Mouse (Mus musculus) neural tube, embryonic 14.5 days (tissue): ENCODE results near the gene 4933405L10Rik. TPM values are rescaled to one million over a fixed set of nuclear protein-coding genes. Genes with fewer than 3 reads are reported as not detected.
A peak's percentile ranks its signal among the peaks of the same experiment; 100 is the strongest.

Experiments
- ATAC-seq: fragments of 200-750 bp; cut with Nextera tagmentation; 2 replicates; pipeline ENCODE4 v1.8.0; 2017; ENCODE audit warnings: low read depth, mild to moderate bottlenecking, moderate TSS enrichment, moderate library complexity
- H3K27ac ChIP-seq: fragments of 300-500 bp; sonication (generic); 2 replicates; pipeline ENCODE4 v1.5.1; 2014; ENCODE audit warnings: low read depth, mild to moderate bottlenecking, control low read depth, low read length, moderate library complexity, mixed read lengths
- H3K27me3 ChIP-seq: fragments of 300-500 bp; sonication (generic); 2 replicates; pipeline ENCODE4 v1.6.1; 2014; ENCODE audit warnings: low read length; ENCODE audit not compliant: control insufficient read depth, insufficient read depth
- H3K36me3 ChIP-seq: fragments of 300-500 bp; sonication (generic); 2 replicates; pipeline ENCODE4 v1.6.1; 2014; ENCODE audit warnings: low read length, mixed read lengths; ENCODE audit not compliant: control insufficient read depth, insufficient read depth
- H3K4me1 ChIP-seq: fragments of 300-500 bp; sonication (generic); 2 replicates; pipeline ENCODE4 v1.6.1; 2014; ENCODE audit warnings: low read length; ENCODE audit not compliant: control insufficient read depth, insufficient read depth
- H3K4me2 ChIP-seq: fragments of 300-500 bp; sonication (generic); 2 replicates; pipeline ENCODE4 v1.6.1; 2014; ENCODE audit warnings: mild to moderate bottlenecking, low read depth, low read length, control low read depth
- H3K4me3 ChIP-seq: fragments of 300-500 bp; sonication (generic); 2 replicates; pipeline ENCODE4 v1.5.1; 2014; ENCODE audit warnings: low read depth, low read length, control low read depth, mixed read lengths
- H3K9ac ChIP-seq: fragments of 300-500 bp; sonication (generic); replicated peaks from 2 replicates; pipeline ENCODE4 v1.6.1; 2014; ENCODE audit warnings: low read depth, mild to moderate bottlenecking, control low read depth, low read length, mixed read lengths
- H3K9me3 ChIP-seq: fragments of 300-500 bp; sonication (generic); 2 replicates; pipeline ENCODE4 v1.6.1; 2016; ENCODE audit warnings: low read length; ENCODE audit not compliant: control insufficient read depth
- WGBS: fragments of 180-500 bp; shearing (Covaris S2); extraction: QIAGEN DNeasy Blood & Tissue Kit; methylation state at CpG from one replicate; pipeline ENCODE4 v1.1.7; 2014; 5-methylcytosine and 5-hydroxymethylcytosine counted together
- polyA plus RNA-seq: library from polyadenylated mRNA; unstranded; fragments of >200 nt; fragmentation: Nextera tagmentation; extraction: Ambion mirVana; gene quantifications from 2 replicates; pipeline ENCODE4 v1.2.1, GENCODE M21; 2014

The 4933405L10Rik gene
- polyA plus RNA-seq, 1 experiment from 2014 or later, result 0.42 TPM

- no peak overlapping the region for H3K27ac ChIP-seq
- H3K9me3 ChIP-seq, result no peaks in the 10 kb centered on the region
- 66% methylated on average over 35 of the region's 35 CpGs for WGBS
- H3K36me3 ChIP-seq, result no peaks in the 10 kb centered on the region
- no peak overlapping the region for H3K9ac ChIP-seq
- ATAC-seq, result no peak
- peaks cover 3% of the 10 kb centered on the region; the same call in 1 of the 2 replicates for H3K4me1 ChIP-seq
- H3K27me3 ChIP-seq, result no peaks in the 10 kb centered on the region
- H3K4me2 ChIP-seq, result no peak overlapping the region
- H3K4me3 ChIP-seq, result no peak overlapping the region
Measured at GRCm38 (mm10) chr8:105689256-105689982, 18.0 kb upstream of the 4933405L10Rik start.

DNA sequence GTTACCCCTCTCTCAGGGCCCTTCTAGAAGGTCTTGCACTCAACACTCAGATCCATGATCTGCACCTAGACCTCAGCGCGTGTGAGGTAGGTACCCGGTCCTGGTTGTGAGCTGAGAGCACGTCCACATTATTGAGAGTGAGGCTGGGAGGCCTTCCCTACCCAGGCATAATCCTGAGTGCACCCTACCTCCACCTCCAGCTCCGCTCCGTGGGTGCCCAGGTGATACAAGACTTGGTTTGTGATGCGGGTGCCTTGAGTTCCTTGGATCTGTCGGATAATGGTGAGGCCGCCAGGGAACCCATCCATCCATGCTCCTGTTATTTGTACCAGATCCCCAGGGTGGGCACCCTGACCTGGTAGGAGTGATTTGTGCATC is 17.5 kb upstream of the 4933405L10Rik start:
- 91% methylated on average over 9 of the region's 9 CpGs for WGBS
- ATAC-seq, result no peak
- Histone ChIP-seq H3K36me3 (no peaks in the 10 kb centered on the region), H3K4me2 (no peak overlapping the region), H3K27ac (no peak overlapping the region), H3K4me3 (no peak overlapping the region), H3K9me3 (no peaks in the 10 kb centered on the region), H3K27me3 (no peaks in the 10 kb centered on the region), H3K4me1 (peaks cover 9% of the 10 kb centered on the region), H3K9ac (no peak overlapping the region)

- no peak overlapping the region for H3K27ac ChIP-seq
- no peaks in the 10 kb centered on the region for H3K9me3 ChIP-seq
- H3K9ac ChIP-seq, result no peak overlapping the region
- 88% methylated on average over 14 of the region's 14 CpGs for WGBS
- H3K36me3 ChIP-seq, result no peaks in the 10 kb centered on the region
- H3K4me1 ChIP-seq, result peaks cover 16% of the 10 kb centered on the region
- H3K4me2 ChIP-seq, result no peak overlapping the region
- H3K27me3 ChIP-seq, result no peaks in the 10 kb centered on the region
- no peak overlapping the region for H3K4me3 ChIP-seq
- ATAC-seq, result no peak
Measured at GRCm38 (mm10) chr8:105690978-105691377, 16.5 kb upstream of the 4933405L10Rik start.

- 92% methylated on average over 11 of the region's 11 CpGs for WGBS
- no peak overlapping the region for H3K27ac ChIP-seq
- ATAC-seq, result no peak
Measured at GRCm38 (mm10) chr8:105692449-105693182, 14.8 kb upstream of the 4933405L10Rik start.

GRCm38 (mm10) chr8:105693648-105694047 is 13.8 kb upstream of the 4933405L10Rik start:
- Histone ChIP-seq H3K4me1 (peaks cover 16% of the 10 kb centered on the region), H3K4me2 (peak overlapping the region; percentile 64), H3K4me3 (peak overlapping the region; percentile 49), H3K9me3 (no peaks in the 10 kb centered on the region), H3K27me3 (no peaks in the 10 kb centered on the region), H3K9ac (peak overlapping the region; percentile 62), H3K36me3 (peaks cover 22% of the 10 kb centered on the region), H3K27ac (peak overlapping the region; percentile 80)
- ATAC-seq, result peak; percentile 81
- WGBS, result 4% methylated on average over 18 of the region's 30 CpGs

More at GRCm38 (mm10) chr8:105692449-105693182, 14.8 kb upstream of the 4933405L10Rik start:
- H3K4me1 ChIP-seq, result peaks cover 16% of the 10 kb centered on the region
- H3K36me3 ChIP-seq, result peaks cover 12% of the 10 kb centered on the region
- H3K4me3 ChIP-seq, result no peak overlapping the region
- H3K9ac ChIP-seq, result no peak overlapping the region
- no peaks in the 10 kb centered on the region for H3K9me3 ChIP-seq
- no peaks in the 10 kb centered on the region for H3K27me3 ChIP-seq
- no peak overlapping the region for H3K4me2 ChIP-seq

GRCm38 (mm10) chr8:105694051-105694799 is 13.2 kb upstream of the 4933405L10Rik start:
- peak overlapping the region; percentile 49 for H3K4me3 ChIP-seq
- 7% methylated on average over 38 of the region's 40 CpGs for WGBS
- H3K9me3 ChIP-seq, result no peaks in the 10 kb centered on the region
- H3K27ac ChIP-seq, result peak overlapping the region; percentile 80
- H3K36me3 ChIP-seq, result peaks cover 24% of the 10 kb centered on the region
- H3K4me2 ChIP-seq, result peak overlapping the region; percentile 64
- H3K27me3 ChIP-seq, result no peaks in the 10 kb centered on the region
- peak; percentile 72 for ATAC-seq
- H3K9ac ChIP-seq, result peak overlapping the region; percentile 62
- H3K4me1 ChIP-seq, result peaks cover 16% of the 10 kb centered on the region

- Histone ChIP-seq H3K4me2 (peak overlapping the region; percentile 64), H3K9ac (peak overlapping the region; percentile 62; the same call in 1 of the 2 replicates), H3K4me1 (peaks cover 21% of the 10 kb centered on the region), H3K36me3 (peaks cover 24% of the 10 kb centered on the region), H3K9me3 (no peaks in the 10 kb centered on the region), H3K4me3 (peak overlapping the region; percentile 49), H3K27ac (peak overlapping the region; percentile 80), H3K27me3 (no peaks in the 10 kb centered on the region)
- ATAC-seq, result no peak
- WGBS, result 83% methylated on average over 30 of the region's 30 CpGs
Measured at GRCm38 (mm10) chr8:105695080-105695780, 12.2 kb upstream of the 4933405L10Rik start.

DNA sequence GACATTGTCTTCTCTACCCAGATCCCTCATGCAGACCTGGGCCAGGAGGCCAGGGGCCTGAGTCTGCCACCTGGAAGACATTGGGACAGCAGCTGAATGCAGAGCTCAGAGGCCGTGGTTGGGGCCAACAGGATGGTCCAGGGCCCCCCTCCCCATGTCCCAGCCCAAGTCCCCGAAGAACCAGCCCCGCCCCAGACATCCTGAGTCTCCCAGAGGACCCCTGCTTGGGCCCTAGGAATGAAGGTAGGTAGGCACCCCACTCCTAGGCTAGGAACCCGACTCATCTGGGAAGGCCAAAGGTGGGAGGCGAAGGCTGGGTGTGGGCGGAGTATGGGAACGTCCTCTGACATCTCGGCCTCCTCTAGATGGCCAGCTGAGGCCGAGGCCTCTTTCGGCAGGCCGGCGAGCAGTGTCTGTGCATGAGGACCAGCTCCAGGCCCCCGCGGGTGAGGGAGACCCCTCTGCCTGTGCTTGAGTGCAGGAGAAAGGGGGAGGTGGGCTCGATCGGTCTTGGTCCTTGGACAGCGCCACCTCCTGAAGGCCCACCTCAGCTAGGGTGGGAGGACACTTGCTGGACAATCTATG is 10.2 kb upstream of the 4933405L10Rik start:
- Histone ChIP-seq H3K4me1 (peaks cover 31% of the 10 kb centered on the region), H3K36me3 (peaks cover 24% of the 10 kb centered on the region), H3K27me3 (no peaks in the 10 kb centered on the region), H3K9me3 (no peaks in the 10 kb centered on the region), H3K4me3 (no peak overlapping the region), H3K27ac (no peak overlapping the region), H3K9ac (no peak overlapping the region), H3K4me2 (no peak overlapping the region)
- no peak for ATAC-seq
- 91% methylated on average over 17 of the region's 17 CpGs for WGBS
